Mouse (Mus musculus) right cerebral cortex, postnatal 25 days (tissue): ENCODE measurements at regions not wholly inside any gene's neighbourhood (a gene's known extent, or its start where the extent isn't known, plus 50 kb on each side); places are given as distances from the start of the nearest gene placed in this dataset.
A peak's percentile ranks its signal among the peaks of the same experiment; 100 is the strongest.

Experiments used
- DNase-seq: peaks from one replicate; pipeline ENCODE4 v3.0.0; 2022

DNA sequence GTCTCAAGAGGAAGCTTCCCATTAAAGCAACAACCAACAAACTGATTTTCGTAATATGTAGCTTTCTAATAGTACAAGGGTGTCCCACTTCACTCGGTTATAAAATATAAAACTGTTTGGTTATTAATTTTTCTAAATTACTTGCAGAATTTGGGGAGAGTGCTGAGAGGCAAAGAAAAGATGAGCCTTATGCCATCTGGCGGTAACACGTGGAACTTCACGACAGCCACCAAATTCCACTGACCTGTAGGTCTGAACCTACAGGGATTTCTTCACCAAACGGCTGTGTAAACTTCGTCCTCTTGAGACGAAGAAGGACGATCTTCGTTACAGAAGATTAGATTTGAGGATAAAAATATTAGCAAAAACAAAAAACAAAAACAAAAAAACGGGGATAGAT lies 262.1 kb upstream of the Nfe2l3 start:
- peak; percentile 7 for DNase-seq

DNA sequence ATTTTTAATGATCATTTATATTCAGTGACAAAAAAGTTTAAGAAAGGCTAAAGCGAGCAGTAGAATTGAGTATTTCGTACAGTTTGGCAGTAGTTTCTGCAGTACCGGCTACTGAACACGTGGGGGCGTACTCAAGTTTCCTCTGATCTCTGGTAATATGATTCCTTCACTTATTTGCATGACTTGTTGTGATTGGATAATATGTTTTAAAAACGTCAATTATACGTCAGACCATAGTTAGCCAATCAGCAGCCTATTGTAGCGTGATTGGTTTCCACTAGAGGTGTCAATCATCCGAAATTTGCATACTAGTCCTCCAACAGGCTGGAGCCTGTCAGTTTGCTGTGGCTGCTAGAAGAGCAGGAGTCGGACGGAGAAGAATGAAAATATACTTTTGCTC lies 261.6 kb upstream of the Nfe2l3 start:
- DNase-seq, result no peak

DNA sequence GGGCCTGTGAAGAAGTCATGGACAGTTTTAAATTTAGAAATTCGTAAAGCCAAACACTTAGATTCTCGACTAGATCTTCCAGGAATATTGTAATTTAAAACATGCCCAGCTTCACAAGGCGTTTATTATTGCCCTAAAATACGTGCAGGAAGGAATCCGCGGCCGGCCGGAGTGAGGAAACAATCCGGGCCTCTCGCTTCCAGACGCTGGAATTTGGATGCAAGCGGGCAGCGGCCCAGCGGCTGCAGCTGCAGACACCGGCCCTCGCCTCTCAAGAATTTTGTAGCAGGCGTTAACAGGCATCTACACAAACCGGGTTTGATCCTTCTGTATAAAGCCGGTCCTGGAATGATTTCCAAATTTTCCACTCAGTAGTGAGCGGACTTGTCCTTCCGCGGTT lies 260.7 kb upstream of the Nfe2l3 start:
- peak; percentile 36 for DNase-seq

DNA sequence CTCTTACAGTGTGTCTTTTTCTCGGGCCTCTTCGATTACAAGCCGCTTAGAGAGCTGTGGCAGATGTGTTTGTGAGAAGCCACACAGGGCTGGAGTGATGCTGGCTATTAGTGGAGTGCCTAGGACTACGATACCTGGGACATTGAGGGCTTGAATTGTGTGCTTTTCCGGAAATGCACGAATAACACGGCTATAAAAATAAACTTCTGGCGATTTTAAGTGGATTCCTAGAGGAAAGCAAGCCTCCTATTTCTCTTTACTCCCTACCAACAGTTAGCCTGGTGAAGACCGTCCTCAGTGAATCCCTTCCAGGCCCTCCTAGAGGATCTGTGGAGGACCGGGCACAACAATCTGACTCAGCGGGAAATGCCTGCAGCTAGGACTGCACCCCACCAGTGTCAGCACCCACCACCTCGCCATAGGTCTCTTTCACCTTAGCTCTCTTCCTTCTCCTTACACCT lies 260.1 kb upstream of the Nfe2l3 start:
- no peak for DNase-seq

DNA sequence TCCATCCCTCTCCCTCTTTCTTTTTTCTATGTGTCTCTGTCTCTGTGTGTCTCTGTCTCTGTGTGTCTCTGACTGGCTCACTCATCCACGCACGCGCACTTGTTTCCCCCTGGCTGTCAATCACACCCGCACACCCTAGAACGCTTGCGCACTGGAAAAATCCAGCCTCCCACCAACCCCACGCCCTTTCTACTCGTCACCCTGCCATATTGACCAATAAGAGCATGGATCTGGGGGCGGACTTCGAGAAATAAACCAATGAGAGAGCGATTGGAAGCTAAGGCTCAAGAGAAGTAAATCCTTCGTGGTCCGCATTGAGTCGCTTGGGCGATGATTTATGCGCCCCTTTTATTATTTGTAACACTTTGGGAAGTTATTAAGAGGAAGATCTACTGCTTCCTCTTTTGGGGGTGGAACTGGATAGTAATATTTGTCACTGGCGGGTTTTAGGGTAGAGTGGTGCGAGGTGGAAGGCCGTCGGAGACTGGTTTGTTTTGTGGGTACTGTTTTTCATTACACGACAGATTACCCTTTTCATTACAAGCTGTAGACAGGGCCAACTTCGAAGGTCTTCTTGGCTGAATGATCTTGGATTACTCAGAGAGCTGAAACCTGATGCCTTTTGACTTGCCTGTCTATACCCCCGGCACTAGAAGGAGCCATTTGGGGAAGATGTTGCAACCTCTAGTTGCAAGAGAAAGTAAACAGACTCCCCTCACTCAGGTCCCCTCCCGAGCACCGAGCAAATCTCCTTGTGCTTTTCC lies 259.4 kb upstream of the Nfe2l3 start:
- DNase-seq, result peak; percentile 46

DNA sequence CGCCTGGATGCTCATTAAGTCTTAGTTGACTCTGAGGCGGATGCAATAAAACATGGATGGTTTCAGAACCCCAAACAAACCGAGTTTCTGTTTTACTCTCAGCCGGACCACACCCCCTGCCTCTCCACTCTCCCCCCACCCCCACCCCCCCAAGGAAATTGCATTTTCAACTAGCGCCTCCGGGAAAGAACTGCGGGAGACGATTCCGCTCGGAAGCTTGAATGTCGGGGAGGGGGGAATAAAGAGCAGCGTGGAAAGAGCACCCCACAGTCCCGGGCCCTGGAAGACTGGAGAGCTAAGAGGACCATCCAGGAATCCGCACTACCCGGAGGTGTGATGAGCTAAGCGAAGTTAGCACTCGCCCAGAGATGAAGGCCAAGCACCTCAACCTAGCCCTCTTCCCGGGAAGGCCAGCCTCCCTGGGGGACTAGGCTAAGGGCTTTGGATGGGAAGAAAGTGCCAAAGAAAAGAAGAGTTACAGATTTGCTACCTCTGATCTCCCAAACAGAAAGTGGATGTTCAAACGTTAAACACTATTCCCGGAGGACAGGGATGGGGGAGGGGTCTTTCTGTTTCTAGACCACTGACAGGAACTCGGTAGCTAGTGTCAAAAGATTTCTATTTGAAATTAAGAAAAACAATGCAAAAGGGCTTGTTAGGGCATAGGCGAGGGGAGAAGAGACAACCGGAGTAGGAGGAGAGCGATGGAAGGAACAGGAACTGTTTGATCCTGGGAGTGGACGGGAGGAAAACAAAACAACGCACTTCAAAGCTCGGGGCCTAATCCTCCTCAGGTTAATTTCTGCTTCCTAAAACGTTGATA lies 258.6 kb upstream of the Nfe2l3 start:
- no peak for DNase-seq

DNA sequence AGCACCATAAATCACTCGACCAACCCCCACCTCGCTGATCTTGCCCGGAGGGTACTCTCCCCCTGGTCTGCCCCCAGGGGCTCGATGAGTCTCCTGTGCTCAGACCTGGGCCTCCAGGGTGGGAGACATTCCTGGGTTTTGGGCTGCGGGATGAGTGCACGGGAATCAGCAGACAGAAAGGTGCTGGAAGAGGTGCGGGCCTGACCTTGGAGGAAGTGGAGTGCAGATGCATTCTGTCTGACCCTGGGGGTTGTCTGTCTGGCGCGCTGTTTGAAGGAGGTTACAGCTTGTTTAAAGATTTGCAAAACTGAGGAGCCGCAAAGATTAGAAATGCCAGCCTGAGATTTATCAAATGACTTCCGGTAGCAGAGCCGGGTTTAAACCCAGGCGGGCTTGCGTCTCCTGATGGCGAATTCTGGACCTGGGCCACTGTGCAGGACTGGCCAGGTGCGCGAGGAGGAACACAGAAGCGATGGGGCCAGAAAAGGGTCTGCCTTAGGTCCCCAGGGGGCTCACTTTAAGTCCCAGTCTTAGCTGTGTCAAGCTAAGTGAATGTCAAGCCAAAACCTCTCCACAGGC lies 257.9 kb upstream of the Nfe2l3 start:
- peak; percentile 23 for DNase-seq

DNA sequence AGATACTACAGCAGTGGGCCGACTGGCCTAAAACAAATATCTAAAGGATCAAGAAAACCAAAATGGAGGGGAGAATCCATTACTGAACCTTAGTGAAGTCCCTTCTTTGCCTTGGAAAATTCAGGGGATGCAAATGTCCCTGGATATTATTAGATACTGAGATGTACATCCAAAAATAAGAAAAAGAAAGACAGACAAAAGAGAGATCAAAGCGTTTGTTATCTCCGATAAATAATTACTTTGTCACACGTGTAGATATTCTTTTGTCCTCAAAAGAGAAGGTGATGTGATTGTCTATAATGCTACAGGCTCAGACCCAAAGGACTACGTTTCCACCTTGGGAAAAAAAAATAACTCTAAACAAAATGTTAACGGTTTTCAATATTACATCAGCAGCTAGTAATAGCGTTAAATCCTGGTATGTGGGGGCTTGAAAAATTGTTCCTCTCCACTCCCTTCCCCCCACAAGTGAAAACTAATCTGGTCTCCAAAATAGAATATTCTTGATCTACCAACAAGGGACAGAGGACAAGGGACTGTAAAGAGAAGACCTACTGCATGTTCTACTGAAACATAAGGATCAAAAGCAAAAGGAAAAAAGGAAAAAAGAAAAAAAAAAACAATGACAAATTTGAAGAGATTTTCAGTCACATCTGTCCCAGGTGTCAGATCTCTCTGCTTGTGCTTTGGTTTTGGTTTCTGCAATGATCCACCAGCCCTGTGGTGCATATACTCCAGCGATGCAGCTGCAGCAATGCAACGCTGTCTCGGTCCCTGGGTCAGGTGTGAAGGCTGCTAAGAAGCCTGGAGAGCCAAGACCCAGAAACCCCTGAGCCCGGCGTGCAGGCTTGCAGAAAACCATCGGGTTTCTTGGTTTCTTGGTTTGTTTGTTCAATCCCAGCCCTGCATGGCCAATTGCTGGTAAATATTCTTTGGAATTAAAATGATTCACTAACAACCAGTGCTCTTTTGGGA lies 256.6 kb upstream of the Nfe2l3 start:
- no peak for DNase-seq

DNA sequence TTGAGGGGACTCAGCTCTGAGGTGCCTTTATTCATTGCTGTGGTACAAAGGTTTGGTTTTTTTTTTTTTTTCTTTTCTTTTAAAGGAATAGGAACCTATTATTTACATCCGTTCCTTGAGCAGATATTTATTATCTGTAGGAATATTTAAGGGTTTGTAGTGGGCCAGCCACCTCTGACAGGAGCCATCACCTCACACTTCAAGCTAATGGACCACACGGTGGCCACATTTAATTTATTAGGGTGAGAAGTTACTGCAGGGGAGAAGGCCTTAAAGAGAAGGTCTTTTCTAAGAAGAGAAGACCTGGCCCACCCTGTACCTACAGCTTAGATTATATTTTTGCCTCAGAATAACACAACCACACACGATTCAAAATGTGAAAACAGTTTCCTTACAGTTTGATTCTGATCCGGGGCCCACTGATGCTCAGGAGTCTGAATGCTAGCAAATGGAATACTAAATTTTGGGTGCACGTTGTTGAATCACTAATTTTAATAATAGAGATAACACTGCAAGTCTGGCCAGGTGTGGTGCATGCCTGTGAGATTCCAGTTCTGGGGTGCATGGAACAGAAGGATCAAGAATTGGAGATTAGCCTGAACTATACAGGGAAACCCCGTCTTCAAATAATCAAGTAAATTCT lies 255.6 kb upstream of the Nfe2l3 start:
- DNase-seq, result no peak

DNA sequence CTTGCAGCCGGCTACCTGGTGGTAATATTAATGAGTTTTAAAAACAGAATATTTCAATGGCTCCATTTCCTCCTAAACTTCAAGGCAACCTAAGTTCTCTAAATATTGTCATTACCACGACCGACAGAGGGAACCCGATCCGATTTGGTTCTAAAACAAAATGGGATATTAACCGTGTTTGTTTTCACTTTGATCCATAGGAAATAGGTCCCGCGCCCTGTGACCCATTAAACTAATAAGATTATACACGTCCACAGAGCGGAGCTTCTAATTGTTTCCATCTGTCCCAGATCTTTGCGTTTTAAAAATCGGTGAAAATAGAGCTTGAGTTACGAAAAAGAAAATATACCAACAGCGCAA lies 254.8 kb upstream of the Nfe2l3 start:
- no peak for DNase-seq

DNA sequence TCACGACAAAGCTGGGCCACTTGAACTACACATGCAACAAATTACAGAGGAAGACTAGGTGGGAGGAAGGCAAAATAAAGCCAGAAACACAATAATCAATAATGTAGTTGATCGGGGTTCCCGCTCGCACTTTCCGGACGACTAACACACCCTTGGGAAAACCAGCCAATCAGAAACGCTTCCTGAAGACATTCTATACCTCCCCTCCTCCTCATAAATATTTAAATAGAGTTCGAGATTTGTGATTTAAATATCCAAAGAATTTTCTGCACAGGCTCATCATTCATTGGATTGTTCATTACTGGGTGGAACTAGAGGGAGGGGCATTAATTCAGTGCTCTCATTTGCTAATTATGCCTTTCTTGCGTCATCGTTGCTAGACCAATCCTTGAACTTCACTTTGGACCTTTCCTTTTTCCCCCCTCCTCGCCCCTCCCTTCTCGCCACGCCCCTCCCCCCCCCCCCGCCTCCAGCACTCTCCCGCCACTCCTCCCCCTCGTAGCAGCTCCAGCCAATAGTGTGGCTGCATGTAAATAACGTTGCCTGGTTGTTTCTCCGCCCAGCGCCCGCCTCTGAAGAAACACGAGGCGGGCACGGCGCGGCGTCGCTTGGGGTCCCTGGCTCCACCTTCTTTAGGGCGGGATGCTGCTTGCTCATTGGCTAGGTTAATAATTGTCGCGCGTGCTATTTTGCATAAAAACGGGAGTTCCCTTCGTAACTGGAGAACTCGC lies 254.2 kb upstream of the Nfe2l3 start:
- peak; percentile 16 for DNase-seq

DNA sequence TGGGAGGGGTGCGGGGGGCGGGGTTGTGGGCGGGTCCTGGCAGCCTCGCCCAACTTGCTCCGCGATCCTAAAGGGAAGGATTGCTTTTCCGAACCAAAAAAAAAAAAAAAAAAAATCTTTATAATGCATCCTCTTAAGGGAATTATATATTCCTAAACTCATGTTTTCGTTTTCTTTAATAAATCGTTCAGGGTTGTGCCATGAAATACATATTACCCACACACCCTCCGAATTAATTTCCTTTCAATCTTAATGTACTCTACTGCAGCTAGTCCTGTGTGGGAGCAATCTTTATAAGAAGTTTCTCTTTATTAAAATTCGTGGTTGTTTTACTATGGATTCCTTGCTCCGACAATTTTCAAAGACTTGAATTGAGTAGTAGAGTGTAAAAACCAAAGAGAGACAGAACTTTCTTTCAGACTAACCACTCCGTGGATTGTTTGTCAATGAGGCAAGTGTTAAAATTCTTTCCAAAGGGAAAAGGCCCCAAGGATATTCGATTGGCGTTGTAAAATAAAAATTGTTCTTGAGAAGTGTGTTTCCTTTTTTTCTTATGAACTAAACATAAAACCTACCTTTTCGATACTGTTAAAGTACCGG lies 253.6 kb upstream of the Nfe2l3 start:
- DNase-seq, result no peak

DNA sequence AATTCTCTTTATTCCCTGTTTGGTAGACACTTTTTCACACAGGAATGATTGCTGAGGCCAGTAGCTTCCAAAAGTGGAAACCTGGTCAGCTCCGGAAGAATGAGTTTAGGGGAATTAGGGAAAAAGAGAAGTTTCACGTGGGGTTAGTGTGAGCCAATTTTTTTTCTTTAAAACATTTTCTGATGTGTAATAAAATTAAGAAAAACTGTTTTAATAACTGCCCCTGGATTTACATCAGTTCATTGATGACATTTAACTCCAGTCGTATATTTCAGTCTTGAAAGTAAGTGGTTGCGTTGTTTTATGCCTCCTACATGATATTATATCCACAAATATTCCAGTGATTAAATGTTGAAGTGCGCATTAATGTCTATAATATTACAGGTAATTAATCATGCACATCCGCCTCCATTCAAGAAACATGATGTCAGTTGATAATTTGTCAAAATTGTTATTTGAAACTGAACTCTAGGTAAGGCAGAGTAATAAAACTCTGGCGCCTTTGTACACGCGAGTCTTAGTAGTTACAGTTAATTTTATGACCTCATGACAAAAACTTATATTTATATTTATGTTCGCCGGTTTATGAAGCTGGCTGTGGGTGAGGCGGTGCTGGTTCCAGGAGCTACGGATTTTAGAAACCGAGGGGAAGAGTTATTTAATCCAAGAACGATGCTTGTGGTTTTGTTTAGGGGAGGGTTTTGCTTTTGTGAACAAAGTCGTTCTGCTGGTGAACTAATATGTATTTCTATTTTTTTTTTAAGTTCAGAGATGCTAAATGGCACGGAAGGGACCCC lies 252.5 kb upstream of the Nfe2l3 start:
- DNase-seq, result peak; percentile 8

DNA sequence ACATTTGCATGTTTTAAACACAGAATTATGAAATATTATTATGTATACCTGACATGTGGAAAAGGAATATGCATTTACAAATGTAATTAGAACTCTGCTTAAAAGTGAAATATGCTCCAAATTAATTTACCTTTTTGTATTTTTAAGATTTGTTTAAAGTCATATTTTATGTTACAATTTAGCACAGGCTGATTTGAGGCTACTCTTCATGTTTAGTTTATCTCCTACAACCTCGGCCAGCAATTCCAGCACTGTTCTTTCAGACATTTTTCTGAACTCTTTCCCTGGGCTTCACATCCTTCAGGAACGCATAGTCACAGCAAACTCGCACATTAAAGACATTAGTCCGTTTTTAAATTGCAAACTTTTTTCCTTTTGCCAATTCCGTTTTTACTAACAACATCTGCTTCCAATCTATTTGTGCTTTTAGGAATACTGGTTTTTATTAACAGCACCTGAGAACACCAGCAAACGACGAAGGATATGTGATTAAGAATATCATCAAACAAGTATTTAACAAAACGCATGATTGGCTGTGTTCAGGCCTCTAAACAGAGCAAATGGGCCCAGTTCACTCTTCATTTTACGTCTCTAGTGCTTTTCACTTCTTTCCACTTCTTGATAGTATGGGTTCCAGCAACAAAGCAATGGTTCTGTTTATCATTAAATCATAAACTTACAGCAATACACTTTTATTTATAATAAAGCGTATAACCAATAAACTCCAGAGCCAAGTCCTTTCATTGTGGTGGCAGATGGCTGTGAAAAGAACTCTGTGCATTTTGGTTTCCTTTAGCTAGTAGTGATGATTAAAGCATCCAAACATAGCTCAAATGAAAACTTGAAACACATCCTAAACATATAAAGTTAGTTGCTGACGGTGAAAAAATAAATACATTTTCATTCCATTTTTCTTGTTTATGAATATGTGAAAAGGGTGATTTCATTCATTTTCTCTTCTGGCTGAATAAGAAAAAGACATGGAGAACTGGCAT lies 251.3 kb upstream of the Nfe2l3 start:
- DNase-seq, result no peak

DNA sequence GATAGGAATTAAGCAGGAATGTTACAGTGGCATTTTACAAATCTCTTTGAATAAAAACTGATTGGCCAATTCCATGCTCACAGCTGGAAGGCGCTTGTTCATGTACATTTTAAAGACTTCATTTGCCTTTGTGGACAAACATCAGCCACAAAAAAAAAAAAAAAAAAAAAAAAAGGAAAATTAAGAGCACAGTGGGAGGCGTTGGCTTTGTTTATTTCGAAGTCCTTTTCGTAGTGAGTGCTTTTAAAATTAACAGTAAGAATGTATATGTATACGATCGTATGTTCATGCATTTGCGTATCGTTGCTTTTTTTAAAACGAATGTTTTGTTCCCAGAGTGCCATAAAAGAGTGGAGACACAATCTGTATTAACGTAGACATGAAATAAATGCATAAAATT lies 250.6 kb upstream of the Nfe2l3 start:
- no peak for DNase-seq

DNA sequence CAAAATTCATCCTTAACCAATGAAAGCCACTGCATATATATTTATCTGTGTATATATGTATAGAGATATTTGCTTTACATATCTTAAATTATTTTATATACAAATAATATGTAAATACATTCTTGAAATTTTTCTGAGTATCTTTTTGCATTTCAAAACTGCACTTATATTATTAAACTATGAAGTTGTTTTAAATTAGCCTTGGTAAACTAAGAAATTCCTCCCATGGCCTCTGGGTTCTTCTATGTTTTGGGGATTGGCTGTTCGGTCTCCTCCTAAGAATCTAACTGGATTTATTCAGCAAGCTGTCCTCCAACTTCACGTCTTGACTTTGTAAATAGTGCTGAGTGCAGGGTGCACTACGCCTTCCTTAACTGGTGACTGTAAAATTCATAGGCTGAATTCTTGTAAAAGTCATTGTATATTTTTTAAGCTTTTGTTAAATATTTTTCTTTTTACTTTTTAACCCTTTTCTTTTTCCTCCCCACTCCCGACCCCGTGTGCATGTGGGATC lies 249.6 kb upstream of the Nfe2l3 start:
- no peak for DNase-seq

DNA sequence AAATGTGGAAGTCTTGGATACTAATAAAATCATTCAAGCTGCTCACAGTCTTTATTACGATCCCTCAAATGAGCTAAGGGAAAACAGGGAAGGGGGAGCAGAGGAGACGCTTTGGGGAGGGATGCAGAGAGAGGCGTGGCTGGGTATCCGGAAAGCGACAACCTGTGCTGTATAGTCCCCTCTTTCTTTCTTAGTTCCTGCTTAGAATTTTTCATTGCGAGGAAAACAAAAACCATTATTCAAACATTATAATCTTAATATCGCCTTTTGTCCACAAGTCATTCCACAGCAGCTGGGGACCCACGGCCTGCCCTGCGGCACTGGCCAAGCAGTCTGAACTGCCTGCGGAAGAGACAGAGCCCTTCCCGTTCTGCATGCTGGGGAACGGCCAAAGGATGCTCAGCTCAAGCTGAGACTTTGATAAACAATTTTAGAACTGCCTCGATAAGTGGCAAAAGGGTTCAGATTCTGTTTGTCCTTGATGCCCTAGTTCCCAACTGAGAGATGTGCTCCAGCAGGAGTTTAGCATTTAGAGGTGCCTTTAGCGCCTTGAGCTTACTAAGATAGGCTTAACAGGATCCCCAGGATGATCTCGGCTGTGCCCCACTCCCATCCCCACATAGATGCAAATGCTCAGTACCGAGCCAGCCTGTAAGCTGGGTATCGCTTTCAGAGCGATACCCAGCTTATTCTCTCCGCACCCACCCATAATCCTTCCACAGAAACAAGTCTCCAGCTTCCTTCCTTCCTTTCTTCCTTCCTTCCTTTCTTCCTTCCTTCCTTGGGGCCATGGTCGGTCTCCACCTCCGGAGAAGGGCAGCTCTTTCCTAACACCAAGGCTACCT lies 248.7 kb upstream of the Nfe2l3 start:
- no peak for DNase-seq

DNA sequence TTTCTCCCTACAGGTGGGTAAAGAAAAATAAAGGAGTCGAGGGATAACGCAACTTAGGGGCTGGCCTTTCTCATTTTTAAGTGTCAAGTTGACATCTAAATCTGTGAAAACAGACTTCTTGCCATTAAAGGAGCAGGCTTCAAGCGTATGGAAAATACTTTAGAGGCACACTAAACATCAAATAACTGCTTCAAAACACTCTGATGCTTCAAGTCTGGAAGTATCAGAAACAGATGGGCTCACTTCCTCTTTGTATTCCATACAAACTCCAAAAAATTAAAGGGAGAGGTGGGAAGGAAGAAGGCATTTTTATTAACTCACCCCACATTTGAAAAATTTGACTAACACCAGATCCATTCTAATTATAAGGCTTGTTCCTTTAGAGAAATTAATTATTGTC lies 248.0 kb upstream of the Nfe2l3 start:
- DNase-seq, result no peak
